Mouse (Mus musculus) lung, embryonic 14.5 days (tissue): ENCODE results near the gene Tubal3. TPM values are rescaled to one million over a fixed set of nuclear protein-coding genes. Genes with fewer than 3 reads are reported as not detected.
A peak's percentile ranks its signal among the peaks of the same experiment; 100 is the strongest.

Experiments
- ATAC-seq: fragments of 200-750 bp; cut with Nextera tagmentation; 2 replicates; pipeline ENCODE4 v1.8.0; 2017; ENCODE audit warnings: mild to moderate bottlenecking, moderate TSS enrichment, moderate library complexity; ENCODE audit not compliant: insufficient read depth
- DNase-seq: peaks from one replicate; pipeline ENCODE4 v3.0.0-alpha.2; 2015
- H3K27ac ChIP-seq: fragments of 300-500 bp; sonication (generic); 2 replicates; pipeline ENCODE4 v1.5.1; 2014; ENCODE audit warnings: low read depth, mild to moderate bottlenecking, moderate library complexity
- H3K27me3 ChIP-seq: fragments of 300-500 bp; sonication (generic); 2 replicates; pipeline ENCODE4 v1.6.1; 2014; ENCODE audit warnings: low read length, control low read depth; ENCODE audit not compliant: insufficient read depth
- H3K36me3 ChIP-seq: fragments of 300-500 bp; sonication (generic); 2 replicates; pipeline ENCODE4 v1.6.1; 2014; ENCODE audit warnings: control low read depth; ENCODE audit not compliant: insufficient read depth
- H3K4me1 ChIP-seq: fragments of 300-500 bp; sonication (generic); 2 replicates; pipeline ENCODE4 v1.6.1; 2014; ENCODE audit warnings: antibody characterized with exemption, control low read depth; ENCODE audit not compliant: insufficient read depth
- H3K4me2 ChIP-seq: fragments of 300-500 bp; sonication (generic); 2 replicates; pipeline ENCODE4 v1.6.1; 2014; ENCODE audit warnings: mild to moderate bottlenecking
- H3K4me3 ChIP-seq: fragments of 300-500 bp; sonication (generic); 2 replicates; pipeline ENCODE4 v1.5.1; 2014; ENCODE audit warnings: low read depth, low read length
- H3K9ac ChIP-seq: fragments of 300-500 bp; sonication (generic); 2 replicates; pipeline ENCODE4 v1.6.1; 2014
- H3K9me3 ChIP-seq: fragments of 300-500 bp; sonication (generic); 2 replicates; pipeline ENCODE4 v1.6.1; 2016; ENCODE audit warnings: low read depth, low read length, control low read depth
- CTCF ChIP-seq: IDR thresholded peaks from 2 replicates; pipeline ENCODE4 v1.5.1; 2016; ENCODE audit warnings: antibody characterized with exemption, low read depth
- WGBS: fragments of 180-500 bp; shearing (Covaris S2); extraction: QIAGEN DNeasy Blood & Tissue Kit; methylation state at CpG from one replicate; pipeline ENCODE4 v1.1.7; 2014; 5-methylcytosine and 5-hydroxymethylcytosine counted together
- polyA plus RNA-seq: library from polyadenylated mRNA; unstranded; fragments of >200 nt; fragmentation: Nextera tagmentation; extraction: Ambion mirVana; gene quantifications from 2 replicates; pipeline ENCODE4 v1.2.1, GENCODE M21; 2014

The Tubal3 gene
- polyA plus RNA-seq, 1 experiment from 2014 or later: not detected

DNA sequence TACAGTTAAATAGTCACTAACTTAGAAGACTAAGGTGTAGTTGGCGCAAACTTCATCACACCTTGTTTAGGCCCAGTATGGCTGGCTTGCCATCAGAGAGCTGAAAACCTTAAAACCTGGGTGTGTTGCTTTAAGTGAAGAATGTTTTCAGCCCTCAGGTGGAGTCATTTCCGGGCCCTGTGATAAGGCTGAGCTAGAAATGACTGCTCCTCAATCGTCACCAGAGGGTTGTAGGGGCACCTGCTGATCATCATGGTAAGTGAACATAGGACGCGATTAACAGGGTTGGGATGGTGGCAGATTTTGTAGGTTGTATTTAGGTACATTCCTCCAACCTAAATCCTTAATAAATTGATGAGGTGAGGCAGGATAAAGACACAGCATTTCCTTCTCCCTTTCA is 6.4 kb downstream of the Tubal3 start:
- no peak for ATAC-seq
- no peak for DNase-seq
- H3K27me3 ChIP-seq: no peaks in the 10 kb centered on the region
- H3K9me3 ChIP-seq: no peaks in the 10 kb centered on the region
- no peak overlapping the region for H3K9ac ChIP-seq
- H3K36me3 ChIP-seq: no peaks in the 10 kb centered on the region
- WGBS: 76% methylated on average over 5 of the region's 5 CpGs
- H3K4me3 ChIP-seq: no peak overlapping the region
- TF ChIP-seq CTCF: no peak
- no peaks in the 10 kb centered on the region for H3K4me1 ChIP-seq
- no peak overlapping the region for H3K27ac ChIP-seq
- no peak overlapping the region for H3K4me2 ChIP-seq

DNA sequence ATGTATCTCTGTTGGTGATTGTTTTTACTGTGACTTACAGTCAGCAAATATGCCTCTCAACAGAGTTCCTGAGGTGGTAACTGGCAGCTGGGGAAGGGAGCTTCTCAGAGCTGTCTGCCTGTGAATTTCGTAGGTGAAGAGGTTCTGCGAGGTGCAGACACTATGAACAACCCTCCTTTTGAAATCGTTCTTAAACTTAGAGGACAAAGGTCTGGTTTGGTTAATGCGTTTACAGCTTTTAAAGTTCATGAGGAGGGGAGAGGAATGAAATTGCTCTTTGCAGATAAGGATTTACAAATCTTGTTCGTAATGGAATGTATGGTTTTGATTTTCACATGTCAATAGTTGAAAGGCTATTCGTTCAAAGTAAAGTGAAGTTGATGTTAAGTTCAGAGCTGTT is 7.6 kb downstream of the Tubal3 start:
- Histone ChIP-seq H3K27ac (no peak overlapping the region), H3K9me3 (no peaks in the 10 kb centered on the region), H3K27me3 (no peaks in the 10 kb centered on the region), H3K4me2 (no peak overlapping the region), H3K4me3 (no peak overlapping the region), H3K4me1 (no peaks in the 10 kb centered on the region), H3K36me3 (no peaks in the 10 kb centered on the region), H3K9ac (no peak overlapping the region)
- DNase-seq (no peak), ATAC-seq (no peak)
- 63% methylated on average over 6 of the region's 6 CpGs for WGBS
- no peak for TF ChIP-seq CTCF

DNA sequence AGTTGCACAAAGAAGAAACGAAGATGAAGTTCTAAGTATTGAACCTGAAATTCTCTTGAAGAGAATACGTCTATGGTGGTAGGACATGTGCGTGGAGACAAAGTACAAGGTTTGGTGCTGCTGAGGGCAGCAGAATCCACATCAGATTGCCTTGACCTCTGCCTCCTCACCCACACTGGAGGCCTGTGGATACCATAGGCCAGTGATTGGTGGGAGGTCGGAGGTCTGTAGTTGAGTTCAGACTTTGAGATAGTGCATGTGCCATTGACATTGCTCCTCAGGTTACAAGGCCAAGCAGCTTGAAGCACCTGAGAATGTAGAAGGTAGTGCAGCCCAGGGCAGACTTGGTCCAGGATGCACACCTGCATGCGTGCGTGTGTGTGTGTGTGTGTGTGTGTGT is 8.0 kb downstream of the Tubal3 start:
- WGBS: 85% methylated on average over 6 of the region's 6 CpGs
- no peaks in the 10 kb centered on the region for H3K4me1 ChIP-seq

DNA sequence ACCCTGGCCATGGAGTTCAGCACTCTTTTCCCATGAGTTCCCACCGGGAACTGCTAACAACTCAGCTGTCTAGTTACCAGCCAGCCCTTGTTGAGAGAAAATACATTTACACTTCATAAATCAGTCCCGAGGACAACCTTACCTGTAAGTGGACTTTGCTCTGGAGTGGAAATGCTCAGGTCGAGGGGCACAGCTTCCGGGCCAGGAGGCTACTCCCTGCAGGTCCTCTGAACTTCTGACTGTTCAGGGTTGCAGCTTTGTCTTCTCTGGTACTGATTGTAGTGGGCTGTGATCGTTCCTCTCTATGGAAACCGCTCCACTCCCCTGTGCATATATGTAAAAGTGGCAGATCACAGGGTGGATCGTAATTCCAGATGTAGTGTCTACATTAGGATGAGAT is 26.6 kb downstream of the Tubal3 start:
- Histone ChIP-seq H3K4me3 (no peak overlapping the region), H3K27me3 (no peaks in the 10 kb centered on the region), H3K36me3 (no peaks in the 10 kb centered on the region), H3K27ac (no peak overlapping the region), H3K4me1 (no peaks in the 10 kb centered on the region), H3K9ac (no peak overlapping the region), H3K9me3 (no peaks in the 10 kb centered on the region), H3K4me2 (no peak overlapping the region)
- ATAC-seq (no peak), DNase-seq (no peak)
- no peak for TF ChIP-seq CTCF
- 49% methylated on average over 7 of the region's 7 CpGs for WGBS

More for the DNA sequence above, 8.0 kb downstream of the Tubal3 start:
- TF ChIP-seq CTCF: no peak
- no peak overlapping the region for H3K27ac ChIP-seq
- no peak overlapping the region for H3K4me3 ChIP-seq
- no peak overlapping the region for H3K4me2 ChIP-seq
- no peak overlapping the region for H3K9ac ChIP-seq
- H3K9me3 ChIP-seq: no peaks in the 10 kb centered on the region
- H3K27me3 ChIP-seq: no peaks in the 10 kb centered on the region
- H3K36me3 ChIP-seq: no peaks in the 10 kb centered on the region
- no peak for DNase-seq
- no peak for ATAC-seq

DNA sequence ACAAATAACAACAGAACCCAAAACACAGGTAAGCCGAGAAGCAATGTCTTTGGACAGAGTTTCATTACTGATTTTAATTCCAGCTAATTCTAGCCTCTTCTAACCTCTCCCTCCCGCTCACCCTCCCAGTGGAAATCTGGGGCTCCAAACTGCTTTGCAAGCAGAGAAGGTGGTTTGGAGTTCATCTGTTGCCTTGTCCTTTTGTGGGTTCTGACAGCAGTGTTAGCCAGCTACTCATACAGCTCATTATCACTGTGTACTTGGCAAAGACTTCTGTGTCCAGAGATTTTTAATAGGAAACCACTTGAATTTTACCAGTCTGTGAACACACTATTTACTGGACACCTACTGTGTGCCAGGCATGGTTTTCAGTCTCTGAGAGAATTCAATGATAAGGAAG is 27.2 kb downstream of the Tubal3 start, which contains the start of gene Ucn3:
TSS of gene Ucn3 (minus strand) at position 101 of the 400 bp plus-strand sequence.
- no peaks in the 10 kb centered on the region for H3K9me3 ChIP-seq
- no peaks in the 10 kb centered on the region for H3K4me1 ChIP-seq
- H3K4me3 ChIP-seq: no peak within 1 kb of the TSS
- WGBS: 65% methylated on average over 2 of the region's 2 CpGs
- no peak within 1 kb of the TSS for H3K4me2 ChIP-seq
- no peaks in the 10 kb centered on the region for H3K27me3 ChIP-seq
- H3K36me3 ChIP-seq: no peaks in the 10 kb centered on the region
- DNase-seq (no peak), ATAC-seq (no peak)
- H3K27ac ChIP-seq: no peak within 1 kb of the TSS
- no peak for TF ChIP-seq CTCF
- H3K9ac ChIP-seq: no peak within 1 kb of the TSS

DNA sequence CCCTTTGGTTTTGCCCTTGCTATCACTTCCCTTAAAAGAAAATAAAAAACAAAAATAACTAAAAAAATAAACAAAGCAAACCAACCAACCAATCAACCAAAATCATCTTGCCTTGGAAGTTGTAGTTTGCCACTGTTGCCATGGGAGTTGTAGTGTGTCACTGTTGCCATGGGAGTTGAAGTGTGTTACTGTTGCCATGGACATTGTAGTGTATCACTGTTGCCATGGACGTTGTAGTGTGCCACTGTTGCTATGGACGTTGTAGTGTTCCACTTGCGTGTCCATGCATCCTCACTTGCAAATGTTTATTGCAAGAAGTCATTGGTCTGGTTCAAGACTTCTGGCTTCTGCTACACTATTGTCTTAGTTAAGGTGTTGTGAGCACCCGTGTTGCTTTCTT is 29.2 kb downstream of the Tubal3 start:
- Histone ChIP-seq H3K4me1 (no peaks in the 10 kb centered on the region), H3K9ac (no peak overlapping the region), H3K4me3 (no peak overlapping the region), H3K9me3 (no peaks in the 10 kb centered on the region; the same call in 1 of the 2 replicates), H3K27me3 (no peaks in the 10 kb centered on the region), H3K4me2 (no peak overlapping the region), H3K27ac (no peak overlapping the region), H3K36me3 (no peaks in the 10 kb centered on the region)
- TF ChIP-seq CTCF: no peak
- DNase-seq: no peak
- no peak for ATAC-seq
- WGBS: 85% methylated on average over 4 of the region's 4 CpGs

DNA sequence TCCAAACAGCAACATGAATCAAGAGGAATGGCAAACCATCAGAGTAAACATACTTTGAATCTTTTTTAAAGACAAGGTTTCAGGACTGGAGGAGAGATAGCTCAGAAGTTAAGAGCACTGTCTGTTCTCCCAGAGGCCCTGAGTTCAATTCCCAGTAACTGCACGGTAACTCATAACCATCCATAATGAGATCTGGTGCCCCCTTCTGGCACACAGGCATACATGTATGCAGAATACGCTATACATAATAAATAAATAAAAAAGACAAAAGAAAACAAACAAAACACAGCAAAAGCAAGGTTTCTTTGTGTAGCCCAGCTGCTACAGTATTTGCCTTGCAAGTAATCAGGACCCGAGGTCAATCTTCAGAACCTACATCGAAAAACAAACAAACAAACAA is 31.4 kb downstream of the Tubal3 start:
- no peaks in the 10 kb centered on the region; the same call in 1 of the 2 replicates for H3K9me3 ChIP-seq
- H3K27ac ChIP-seq: no peak overlapping the region
- no peak for DNase-seq
- H3K27me3 ChIP-seq: no peaks in the 10 kb centered on the region
- WGBS: 86% methylated on average over 4 of the region's 4 CpGs
- no peak overlapping the region for H3K9ac ChIP-seq
- H3K4me2 ChIP-seq: no peak overlapping the region
- no peak for ATAC-seq
- no peak overlapping the region for H3K4me3 ChIP-seq
- TF ChIP-seq CTCF: 0 out of 2 replicates have a peak, but pooled peaks have one; percentile 6
- H3K4me1 ChIP-seq: no peaks in the 10 kb centered on the region
- no peaks in the 10 kb centered on the region for H3K36me3 ChIP-seq
